Mouse (Mus musculus): ENCODE results near the gene Esrrb. TPM values are rescaled to one million over a fixed set of nuclear protein-coding genes. Genes with fewer than 3 reads are reported as not detected.

Gene Esrrb
- polyA plus RNA-seq, 1 experiment from 2014 or later = 1.9 TPM

DNA sequence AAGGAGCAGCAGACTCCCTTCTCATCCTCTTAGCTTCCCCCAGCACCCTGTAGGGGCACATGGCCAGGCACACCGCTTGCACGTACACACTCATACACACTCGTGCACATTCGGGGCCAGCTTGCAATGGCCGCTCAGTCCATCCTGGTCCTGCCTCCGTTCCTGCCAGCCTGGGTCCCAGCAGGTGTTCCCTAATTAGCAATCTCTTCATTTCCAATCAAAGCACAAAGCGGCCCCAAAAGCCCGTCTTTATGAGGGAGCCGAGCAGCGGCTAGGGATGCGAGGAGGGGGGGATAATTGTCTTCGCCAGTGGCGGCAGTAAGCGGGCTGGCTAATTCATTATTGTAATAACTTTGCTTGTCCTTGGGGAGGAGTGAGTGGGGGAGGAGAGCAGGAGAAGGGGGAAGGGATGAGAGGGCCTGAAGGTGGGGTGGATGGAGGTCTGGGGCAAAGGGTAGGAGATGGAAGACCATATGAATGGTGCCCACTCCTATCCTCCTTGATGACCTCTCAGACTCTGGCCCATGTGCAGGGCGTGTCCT, 18.8 kb downstream of the Esrrb start:
- 55% methylated on average over 15 of the region's 15 CpGs for WGBS
- no peak overlapping the region for H3K27ac ChIP-seq (replicated peaks in 1 of 2; ENCODE audit: control insufficient read depth in 1 of 2, insufficient read depth in 1 of 2, low read depth in 2 of 2, low read length in 2 of 2)
- H3K4me1 ChIP-seq (ENCODE audit: control insufficient read depth in 2 of 2, insufficient read depth in 2 of 2, low read length in 2 of 2) = no peaks in the 10 kb centered on the region; a peak in 2 of 4 replicates
- no peaks in the 10 kb centered on the region for H3K27me3 ChIP-seq (ENCODE audit: control insufficient read depth, insufficient read depth, low read length)
- no peaks in the 10 kb centered on the region for H3K9me3 ChIP-seq (ENCODE audit: control insufficient read depth, low read length)
- H3K9ac ChIP-seq (ENCODE audit: low read length) = no peak overlapping the region
- H3K36me3 ChIP-seq (ENCODE audit: control insufficient read depth, insufficient read depth, low read length) = no peaks in the 10 kb centered on the region
- no peak for ATAC-seq (ENCODE audit: insufficient number of reproducible peaks, insufficient read depth, low FRiP score, low read depth)
- H3K4me3 ChIP-seq (ENCODE audit: control insufficient read depth in 1 of 2, insufficient read depth in 1 of 2, low read depth in 1 of 2, low read length in 2 of 2) = no peak overlapping the region
- H3K4me2 ChIP-seq (ENCODE audit: low read length) = no peak overlapping the region

DNA sequence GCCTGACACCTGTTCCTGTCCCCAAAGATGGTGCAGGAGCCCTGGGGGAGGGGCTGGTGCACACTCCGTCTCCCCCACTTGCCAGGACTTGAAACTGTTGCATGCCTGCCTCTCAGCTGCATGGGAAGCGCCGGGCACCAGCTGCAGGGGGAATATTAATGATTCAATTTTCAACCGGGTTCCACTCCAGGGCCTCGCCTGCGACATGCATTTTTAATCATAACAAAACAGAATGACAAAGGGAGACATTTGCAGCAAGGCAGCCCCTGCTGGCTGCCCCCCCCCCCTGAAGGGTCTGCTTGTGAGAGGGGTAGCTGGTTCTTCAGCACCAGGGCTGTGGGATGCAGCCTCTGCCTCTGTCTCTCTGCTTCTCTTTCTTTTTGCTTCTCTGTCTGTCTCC, 22.9 kb downstream of the Esrrb start:
- Histone ChIP-seq H3K9ac (ENCODE audit: low read length) (no peak overlapping the region), H3K9me3 (ENCODE audit: control insufficient read depth, low read length) (no peaks in the 10 kb centered on the region), H3K4me3 (ENCODE audit: control insufficient read depth in 1 of 2, insufficient read depth in 1 of 2, low read depth in 1 of 2, low read length in 2 of 2) (no peak overlapping the region), H3K27ac (replicated peaks in 1 of 2; ENCODE audit: control insufficient read depth in 1 of 2, insufficient read depth in 1 of 2, low read depth in 2 of 2, low read length in 2 of 2) (no peak overlapping the region), H3K27me3 (ENCODE audit: control insufficient read depth, insufficient read depth, low read length) (no peaks in the 10 kb centered on the region), H3K4me1 (ENCODE audit: control insufficient read depth in 2 of 2, insufficient read depth in 2 of 2, low read length in 2 of 2) (no peaks in the 10 kb centered on the region; a peak in 1 of 4 replicates), H3K36me3 (ENCODE audit: control insufficient read depth, insufficient read depth, low read length) (no peaks in the 10 kb centered on the region), H3K4me2 (ENCODE audit: low read length) (no peak overlapping the region)
- WGBS = 35% methylated on average over 6 of the region's 6 CpGs
- ATAC-seq (ENCODE audit: insufficient number of reproducible peaks, insufficient read depth, low FRiP score, low read depth) = no peak

DNA sequence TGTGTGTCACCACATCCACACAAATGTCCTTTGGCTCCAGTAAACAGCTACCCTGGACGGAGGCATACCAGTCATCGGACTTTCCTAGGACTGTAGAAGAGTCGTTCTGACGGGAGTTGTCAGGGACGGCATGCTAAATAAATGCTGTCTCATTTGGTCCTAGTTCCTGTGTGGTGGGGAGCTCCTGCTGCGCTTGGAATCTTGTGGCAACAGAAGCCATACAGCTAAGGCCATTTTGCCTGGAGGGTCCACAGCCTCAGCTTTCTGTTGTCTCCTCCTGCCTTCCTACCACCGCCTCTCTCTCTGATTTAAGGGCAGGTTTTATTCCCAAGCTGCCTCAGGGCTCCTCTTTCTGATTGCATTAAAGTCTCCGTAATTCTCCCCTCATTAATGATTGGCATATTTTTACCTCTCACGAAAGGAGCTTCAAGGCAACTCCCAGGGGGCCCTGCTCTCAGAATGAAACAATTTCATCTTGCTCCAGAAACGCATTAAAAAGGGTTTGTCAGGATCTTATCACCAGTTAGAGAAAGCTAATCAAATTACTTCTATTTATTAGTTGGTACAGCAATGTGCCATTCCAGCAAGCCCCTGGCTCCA, 26.9 kb downstream of the Esrrb start:
- no peaks in the 10 kb centered on the region; a peak in 1 of 4 replicates for H3K4me1 ChIP-seq (ENCODE audit: control insufficient read depth in 2 of 2, insufficient read depth in 2 of 2, low read length in 2 of 2)
- H3K36me3 ChIP-seq (ENCODE audit: control insufficient read depth, insufficient read depth, low read length) = no peaks in the 10 kb centered on the region
- H3K4me3 ChIP-seq (ENCODE audit: control insufficient read depth in 1 of 2, insufficient read depth in 1 of 2, low read depth in 1 of 2, low read length in 2 of 2) = no peak overlapping the region
- H3K9me3 ChIP-seq (ENCODE audit: control insufficient read depth, low read length) = no peaks in the 10 kb centered on the region
- H3K9ac ChIP-seq (ENCODE audit: low read length) = no peak overlapping the region
- no peaks in the 10 kb centered on the region for H3K27me3 ChIP-seq (ENCODE audit: control insufficient read depth, insufficient read depth, low read length)
- WGBS = 75% methylated on average over 10 of the region's 10 CpGs
- H3K4me2 ChIP-seq (ENCODE audit: low read length) = no peak overlapping the region
- no peak overlapping the region for H3K27ac ChIP-seq (replicated peaks in 1 of 2; ENCODE audit: control insufficient read depth in 1 of 2, insufficient read depth in 1 of 2, low read depth in 2 of 2, low read length in 2 of 2)
- no peak for ATAC-seq (ENCODE audit: insufficient number of reproducible peaks, insufficient read depth, low FRiP score, low read depth)

DNA sequence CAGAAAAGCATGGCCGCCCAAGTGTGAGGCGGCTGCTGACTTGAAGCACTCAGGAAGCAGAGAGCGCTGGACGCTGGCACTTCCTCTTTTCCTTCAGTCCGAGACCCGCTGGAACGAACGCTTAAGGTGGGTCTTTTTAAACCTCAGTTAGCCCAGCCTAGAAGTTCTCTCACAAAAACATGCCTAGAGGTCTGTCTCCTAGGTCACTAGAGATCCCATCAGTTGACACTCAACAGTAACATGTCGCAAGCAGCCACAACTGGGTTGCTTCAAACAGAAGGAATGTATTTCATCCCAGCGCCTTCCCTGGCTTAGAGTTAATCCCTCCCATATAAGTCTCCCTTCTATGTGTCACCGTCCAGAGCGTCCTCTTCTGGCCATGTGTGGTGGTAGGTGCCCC, 33.9 kb downstream of the Esrrb start:
- WGBS = 67% methylated on average over 12 of the region's 12 CpGs

DNA sequence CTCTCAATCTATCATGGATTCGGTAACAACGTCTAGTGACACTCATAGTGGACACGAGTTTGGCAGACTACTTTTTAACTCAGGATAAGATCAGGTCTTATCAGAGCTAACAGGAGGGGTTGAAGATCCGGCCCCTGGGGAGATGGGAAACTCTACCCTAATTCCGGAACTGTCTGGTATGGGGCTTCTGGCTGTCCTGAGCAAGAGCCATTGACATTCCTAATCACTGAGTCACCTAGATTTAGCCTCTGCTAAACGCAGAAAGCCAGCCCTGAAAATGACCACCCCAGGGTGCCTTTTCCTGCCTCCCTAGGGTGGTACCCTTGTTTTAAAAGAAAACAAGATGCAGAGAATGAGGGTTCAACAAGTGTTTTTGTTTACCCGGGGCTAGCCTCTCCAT, 34.4 kb downstream of the Esrrb start:
- Histone ChIP-seq H3K27me3 (ENCODE audit: control insufficient read depth, insufficient read depth, low read length) (no peaks in the 10 kb centered on the region), H3K27ac (replicated peaks in 1 of 2; ENCODE audit: control insufficient read depth in 1 of 2, insufficient read depth in 1 of 2, low read depth in 2 of 2, low read length in 2 of 2) (peak overlapping the region; percentile 5 to 7; a peak in 2 of 4 replicates), H3K4me3 (ENCODE audit: control insufficient read depth in 1 of 2, insufficient read depth in 1 of 2, low read depth in 1 of 2, low read length in 2 of 2) (no peak overlapping the region), H3K4me1 (ENCODE audit: control insufficient read depth in 2 of 2, insufficient read depth in 2 of 2, low read length in 2 of 2) (peaks cover 20 to 23% of the 10 kb centered on the region in 2 experiments), H3K9ac (ENCODE audit: low read length) (no peak overlapping the region), H3K4me2 (ENCODE audit: low read length) (no peak overlapping the region), H3K9me3 (ENCODE audit: control insufficient read depth, low read length) (no peaks in the 10 kb centered on the region), H3K36me3 (ENCODE audit: control insufficient read depth, insufficient read depth, low read length) (no peaks in the 10 kb centered on the region)
- ATAC-seq (ENCODE audit: insufficient number of reproducible peaks, insufficient read depth, low FRiP score, low read depth) = no peak
- 3% methylated on average over 7 of the region's 7 CpGs for WGBS

More for the DNA sequence above, 33.9 kb downstream of the Esrrb start:
- Histone ChIP-seq H3K27me3 (ENCODE audit: control insufficient read depth, insufficient read depth, low read length) (no peaks in the 10 kb centered on the region), H3K4me2 (ENCODE audit: low read length) (no peak overlapping the region), H3K4me3 (ENCODE audit: control insufficient read depth in 1 of 2, insufficient read depth in 1 of 2, low read depth in 1 of 2, low read length in 2 of 2) (no peak overlapping the region), H3K9ac (ENCODE audit: low read length) (no peak overlapping the region), H3K9me3 (ENCODE audit: control insufficient read depth, low read length) (no peaks in the 10 kb centered on the region), H3K36me3 (ENCODE audit: control insufficient read depth, insufficient read depth, low read length) (no peaks in the 10 kb centered on the region), H3K4me1 (ENCODE audit: control insufficient read depth in 2 of 2, insufficient read depth in 2 of 2, low read length in 2 of 2) (peaks cover 20 to 23% of the 10 kb centered on the region in 2 experiments), H3K27ac (replicated peaks in 1 of 2; ENCODE audit: control insufficient read depth in 1 of 2, insufficient read depth in 1 of 2, low read depth in 2 of 2, low read length in 2 of 2) (peak overlapping the region; percentile 5 to 7; a peak in 2 of 4 replicates)
- ATAC-seq (ENCODE audit: insufficient number of reproducible peaks, insufficient read depth, low FRiP score, low read depth) = no peak

DNA sequence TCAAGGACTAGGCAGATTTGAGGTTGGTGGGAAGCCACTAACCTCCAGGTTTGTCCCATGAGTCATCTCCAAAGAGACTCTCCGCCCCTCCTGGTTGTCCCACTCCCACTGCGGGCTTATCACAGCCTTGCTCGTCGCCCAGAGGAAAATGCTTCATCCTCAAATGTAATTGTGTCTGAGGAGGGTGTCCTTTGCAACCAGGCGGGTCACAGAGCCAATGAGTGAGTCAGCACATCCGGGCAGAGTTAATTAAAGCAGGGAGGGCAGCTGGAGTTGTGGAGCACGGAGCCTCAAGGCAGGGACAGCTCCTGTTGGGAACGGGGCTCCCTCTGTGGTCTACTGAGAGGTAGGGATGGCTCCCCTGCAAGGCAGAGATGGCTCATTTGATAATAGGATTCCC, 37.8 kb downstream of the Esrrb start:
- WGBS = 9% methylated on average over 8 of the region's 8 CpGs
- Histone ChIP-seq H3K4me3 (ENCODE audit: control insufficient read depth in 1 of 2, insufficient read depth in 1 of 2, low read depth in 1 of 2, low read length in 2 of 2) (no peak overlapping the region), H3K27ac (replicated peaks in 1 of 2; ENCODE audit: control insufficient read depth in 1 of 2, insufficient read depth in 1 of 2, low read depth in 2 of 2, low read length in 2 of 2) (no peak overlapping the region), H3K9me3 (ENCODE audit: control insufficient read depth, low read length) (no peaks in the 10 kb centered on the region), H3K4me1 (ENCODE audit: control insufficient read depth in 2 of 2, insufficient read depth in 2 of 2, low read length in 2 of 2) (peaks cover 20 to 33% of the 10 kb centered on the region in 2 experiments), H3K9ac (ENCODE audit: low read length) (no peak overlapping the region), H3K36me3 (ENCODE audit: control insufficient read depth, insufficient read depth, low read length) (no peaks in the 10 kb centered on the region), H3K4me2 (ENCODE audit: low read length) (no peak overlapping the region), H3K27me3 (ENCODE audit: control insufficient read depth, insufficient read depth, low read length) (no peaks in the 10 kb centered on the region)
- ATAC-seq (ENCODE audit: insufficient number of reproducible peaks, insufficient read depth, low FRiP score, low read depth) = no peak

DNA sequence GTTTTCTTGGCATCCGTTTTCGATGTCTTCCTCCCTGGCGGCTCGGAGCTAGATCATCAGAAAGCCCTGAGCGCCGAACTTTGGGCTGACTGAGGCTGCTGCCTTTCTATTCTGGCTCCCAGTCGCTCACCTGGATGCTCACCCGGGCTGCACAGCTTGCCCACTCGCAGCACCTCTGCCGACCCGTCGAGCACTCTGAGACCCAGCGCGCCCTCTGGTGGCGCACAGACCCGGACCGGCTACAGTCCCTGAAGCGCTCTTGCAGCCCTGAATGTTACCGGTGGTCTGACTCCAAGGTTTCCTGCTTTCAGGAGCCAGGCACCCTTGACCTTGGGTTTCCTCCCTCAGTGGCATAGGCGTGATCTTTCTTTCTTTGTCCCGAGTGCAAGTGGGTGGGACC, 41.8 kb downstream of the Esrrb start:
- H3K9me3 ChIP-seq (ENCODE audit: control insufficient read depth, low read length) = no peaks in the 10 kb centered on the region
- H3K4me1 ChIP-seq (ENCODE audit: control insufficient read depth in 2 of 2, insufficient read depth in 2 of 2, low read length in 2 of 2) = peaks cover 9 to 21% of the 10 kb centered on the region in 2 experiments; a peak in 3 of 4 replicates
- 4% methylated on average over 21 of the region's 21 CpGs for WGBS
- no peaks in the 10 kb centered on the region for H3K27me3 ChIP-seq (ENCODE audit: control insufficient read depth, insufficient read depth, low read length)
- no peak overlapping the region for H3K9ac ChIP-seq (ENCODE audit: low read length)
- ATAC-seq (ENCODE audit: insufficient number of reproducible peaks, insufficient read depth, low FRiP score, low read depth) = no peak
- peak overlapping the region in 1 of 2 experiments; percentile 14; a peak in 1 of 4 replicates for H3K4me3 ChIP-seq (ENCODE audit: control insufficient read depth in 1 of 2, insufficient read depth in 1 of 2, low read depth in 1 of 2, low read length in 2 of 2)
- no peaks in the 10 kb centered on the region for H3K36me3 ChIP-seq (ENCODE audit: control insufficient read depth, insufficient read depth, low read length)
- no peak overlapping the region for H3K27ac ChIP-seq (replicated peaks in 1 of 2; ENCODE audit: control insufficient read depth in 1 of 2, insufficient read depth in 1 of 2, low read depth in 2 of 2, low read length in 2 of 2)
- peak overlapping the region; percentile 54 for H3K4me2 ChIP-seq (ENCODE audit: low read length)

All from heart, embryonic 14.5 days (tissue).